Mouse (Mus musculus) thymus, adult 2 months (tissue): ENCODE data around the gene Cpxm1. TPM values are rescaled to one million over a fixed set of nuclear protein-coding genes. Genes with fewer than 3 reads are reported as not detected.
"Not testable (repeated sequence)": the region's sequence is repeated elsewhere in the genome, so short reads cannot be mapped to it uniquely, and the experiment has no call there.

Experiments
- DNase-seq: peaks from one replicate; pipeline ENCODE4 v3.0.0; 2021
- H3K27ac ChIP-seq: fragments of 200-500 bp; 2 replicates; pipeline ENCODE4 v1.5.1; 2012; ENCODE audit warnings: low read length, control low read depth; ENCODE audit not compliant: control insufficient read depth, insufficient read depth
- H3K27me3 ChIP-seq: fragments of 200-500 bp; 2 replicates; pipeline ENCODE4 v1.6.1; 2012; ENCODE audit warnings: mild to moderate bottlenecking, low read length, moderate library complexity, mixed read lengths; ENCODE audit not compliant: control insufficient read depth, insufficient read depth
- H3K36me3 ChIP-seq: fragments of 200-500 bp; 2 replicates; pipeline ENCODE4 v1.6.1; 2012; ENCODE audit warnings: mild to moderate bottlenecking, low read length, moderate library complexity; ENCODE audit not compliant: control insufficient read depth, insufficient read depth
- H3K4me1 ChIP-seq: fragments of 200-500 bp; replicated peaks from 2 replicates; pipeline ENCODE4 v1.6.1; 2012; ENCODE audit warnings: low read length; ENCODE audit not compliant: control insufficient read depth, insufficient read depth
- H3K4me3 ChIP-seq: fragments of 200-500 bp; 2 replicates; pipeline ENCODE4 v1.5.1; 2012; ENCODE audit warnings: mild to moderate bottlenecking, low read length, control low read depth, moderate library complexity; ENCODE audit not compliant: control insufficient read depth, insufficient read depth
- CTCF ChIP-seq: fragments of 200-500 bp; IDR thresholded peaks from 2 replicates; pipeline ENCODE4 v1.5.1; 2012; ENCODE audit warnings: mild to moderate bottlenecking, control low read depth, low read length, moderate library complexity, borderline replicate concordance; ENCODE audit not compliant: control insufficient read depth, poor library complexity, insufficient read depth; ENCODE audit errors: extremely low read depth
- POLR2A ChIP-seq: fragments of 200-500 bp; IDR thresholded peaks from 2 replicates; pipeline ENCODE4 v1.6.1; 2012; ENCODE audit warnings: mild to moderate bottlenecking, low read length, control low read depth, moderate library complexity; ENCODE audit not compliant: control insufficient read depth, poor library complexity, insufficient read depth; ENCODE audit errors: extremely low read depth
- WGBS: fragments of 180-500 bp; shearing (Covaris S2); methylation state at CpG from one replicate; pipeline ENCODE4 v1.1.7; 2018; 5-methylcytosine and 5-hydroxymethylcytosine counted together
- polyA plus RNA-seq: library from polyadenylated mRNA; depleted of rRNA; stranded (reverse); fragments of >200 nt; gene quantifications from 2 replicates; pipeline ENCODE4 v1.2.3, GENCODE M21; 2012

Gene Cpxm1
- polyA plus RNA-seq, 1 experiment, result 7.2 TPM

- no peaks in the 10 kb centered on the region for H3K27me3 ChIP-seq
- DNase-seq, result no peak
- peaks cover 13% of the 10 kb centered on the region for H3K4me1 ChIP-seq
- no peaks in the 10 kb centered on the region for H3K36me3 ChIP-seq
- 60% methylated on average over 1 of the region's 1 CpGs for WGBS
- TF ChIP-seq POLR2A (no peak), CTCF (no peak)
- no peak overlapping the region for H3K4me3 ChIP-seq
- H3K27ac ChIP-seq, result no peak overlapping the region
These were observed 11.2 kb downstream of the Cpxm1 start for GRCm38 (mm10) chr2:130386212-130386611.

GRCm38 (mm10) chr2:130383895-130384294 is 13.5 kb downstream of the Cpxm1 start:
- TF ChIP-seq POLR2A (no peak), CTCF (no peak)
- peak; percentile 33 for DNase-seq
- no peak overlapping the region for H3K4me3 ChIP-seq
- 51% methylated on average over 6 of the region's 6 CpGs for WGBS
- H3K27me3 ChIP-seq, result no peaks in the 10 kb centered on the region
- no peaks in the 10 kb centered on the region for H3K36me3 ChIP-seq
- H3K4me1 ChIP-seq, result peaks cover 2% of the 10 kb centered on the region; the same call in 1 of the 2 replicates
- no peak overlapping the region for H3K27ac ChIP-seq

- H3K27me3 ChIP-seq, result no peaks in the 10 kb centered on the region
- TF ChIP-seq POLR2A (no peak), CTCF (no peak)
- WGBS, result 49% methylated on average over 3 of the region's 3 CpGs
- H3K4me3 ChIP-seq, result no peak overlapping the region
- H3K4me1 ChIP-seq, result peaks cover 2% of the 10 kb centered on the region; the same call in 1 of the 2 replicates
- H3K36me3 ChIP-seq, result no peaks in the 10 kb centered on the region
- H3K27ac ChIP-seq, result no peak overlapping the region
- DNase-seq, result no peak
These were observed 14.2 kb downstream of the Cpxm1 start for GRCm38 (mm10) chr2:130383205-130383604.

- DNase-seq, result no peak
- H3K36me3 ChIP-seq, result no peaks in the 10 kb centered on the region
- no peaks in the 10 kb centered on the region for H3K27me3 ChIP-seq
- H3K27ac ChIP-seq, result no peak overlapping the region
- no peaks in the 10 kb centered on the region for H3K4me1 ChIP-seq
- 85% methylated on average over 4 of the region's 4 CpGs for WGBS
- no peak overlapping the region for H3K4me3 ChIP-seq
- TF ChIP-seq CTCF (no peak), POLR2A (no peak)
These were observed 22.4 kb downstream of the Cpxm1 start for GRCm38 (mm10) chr2:130374951-130375350.

GRCm38 (mm10) chr2:130373026-130373425 is 24.3 kb downstream of the Cpxm1 start:
- DNase-seq, H3K27me3 ChIP-seq, H3K4me1 ChIP-seq, H3K27ac ChIP-seq, H3K36me3 ChIP-seq, H3K4me3 ChIP-seq: not testable (repeated sequence)
- 14% methylated on average over 1 of the region's 1 CpGs for WGBS

- Histone ChIP-seq H3K36me3 (no peaks in the 10 kb centered on the region), H3K4me1 (no peaks in the 10 kb centered on the region; the same call in 1 of the 2 replicates), H3K27me3 (peaks cover 6% of the 10 kb centered on the region; the same call in 1 of the 2 replicates), H3K27ac (no peak overlapping the region), H3K4me3 (no peak overlapping the region)
- TF ChIP-seq CTCF (no peak), POLR2A (no peak)
- no peak for DNase-seq
- 69% methylated on average over 4 of the region's 4 CpGs for WGBS
These were observed 30.0 kb downstream of the Cpxm1 start for GRCm38 (mm10) chr2:130367386-130367785.
